Mouse (Mus musculus): ENCODE results near the gene Gm3486. TPM values are rescaled to one million over a fixed set of nuclear protein-coding genes. Genes with fewer than 3 reads are reported as not detected.
"Not testable (repeated sequence)": the region's sequence is repeated elsewhere in the genome, so short reads cannot be mapped to it uniquely, and the experiment has no call there.

The Gm3486 gene
- total RNA-seq (2014; fragmentation: Nextera tagmentation) (not detected in 2 replicates), total RNA-seq (2017) (not detected in 2 replicates), polyA plus RNA-seq (2012) (not detected in 2 replicates)

DNA sequence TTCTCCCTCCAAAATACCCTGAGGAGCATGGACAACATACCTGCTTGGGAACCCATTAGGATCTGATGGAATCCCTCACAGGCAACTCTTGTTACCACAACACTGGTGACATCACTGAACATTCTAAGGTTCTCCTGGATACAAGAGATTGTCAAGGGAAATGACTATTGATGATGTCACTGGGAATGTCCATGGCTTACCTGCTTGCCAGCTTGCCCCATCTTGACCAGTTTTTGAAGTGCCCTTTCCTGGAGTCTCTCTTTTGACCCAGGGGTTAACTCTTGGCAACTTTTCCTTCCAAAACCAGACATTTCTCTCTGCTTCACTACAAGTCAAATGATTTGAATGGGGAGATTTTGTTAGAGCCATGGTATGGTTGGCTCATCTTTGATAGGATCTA, at the start of gene Gm3486:
Gene Gm3486, minus strand, starts transcription at position 101 of the 400 bp plus-strand sequence.
- not testable (repeated sequence) for H3K4me1 ChIP-seq (ENCODE audit: insufficient read depth, low read depth, low read length); H3K4me3 ChIP-seq (ENCODE audit: low read depth, low read length); H3K9me3 ChIP-seq (replicated peaks); H3K36me3 ChIP-seq (replicated peaks); DNase-seq (ENCODE audit: low spot score); H3K27me3 ChIP-seq (ENCODE audit: insufficient read depth, low read length); ATAC-seq (ENCODE audit: extremely low read depth, insufficient number of reproducible peaks, low FRiP score, poor library complexity, severe bottlenecking)

DNA sequence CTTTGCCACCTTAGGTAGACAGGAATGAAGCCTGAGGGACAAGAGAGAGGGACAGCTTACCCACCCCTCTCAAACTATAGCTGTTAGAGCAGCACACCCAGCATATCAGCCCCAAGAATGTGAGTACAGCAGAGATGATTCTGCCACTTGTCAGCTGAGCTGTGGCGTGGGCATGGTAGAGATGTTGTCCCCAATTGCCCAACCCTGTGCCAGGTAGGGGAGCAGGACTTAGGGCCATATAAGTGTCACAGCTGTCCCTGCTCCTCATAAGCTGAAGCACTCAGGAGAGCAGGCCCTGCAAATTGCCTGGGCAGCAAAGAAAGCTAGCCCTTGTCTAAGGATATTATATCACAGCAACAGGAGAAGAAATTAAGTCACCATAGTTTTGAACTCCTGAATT, 35.4 kb upstream of the Gm3486 start:
- DNase-seq (ENCODE audit: low spot score); H3K4me3 ChIP-seq (ENCODE audit: low read depth, low read length); H3K27me3 ChIP-seq (ENCODE audit: insufficient read depth, low read length); H3K4me1 ChIP-seq (ENCODE audit: insufficient read depth, low read depth, low read length); ATAC-seq (ENCODE audit: extremely low read depth, insufficient number of reproducible peaks, low FRiP score, poor library complexity, severe bottlenecking); H3K36me3 ChIP-seq (replicated peaks); H3K9me3 ChIP-seq (replicated peaks): not testable (repeated sequence)

DNA sequence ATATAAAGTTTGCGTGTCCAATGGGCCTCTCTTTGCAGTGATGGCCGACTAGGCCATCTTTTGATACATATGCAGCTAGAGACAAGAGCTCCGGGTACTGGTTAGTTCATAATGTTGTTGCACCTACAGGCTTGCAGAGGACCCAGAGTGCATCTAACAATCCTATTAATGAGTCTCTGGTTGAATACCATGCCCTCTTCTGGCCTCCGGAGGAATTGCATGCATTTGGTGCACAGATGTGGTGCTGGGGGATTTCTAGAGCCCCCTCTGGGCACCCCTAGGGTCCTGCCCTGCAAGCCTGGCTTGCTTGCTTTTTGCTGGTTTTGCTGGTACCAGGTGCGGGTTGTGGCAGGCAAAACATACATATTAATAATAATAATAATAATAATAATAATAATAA, 31.4 kb upstream of the Gm3486 start:
- H3K4me3 ChIP-seq (ENCODE audit: low read depth, low read length); H3K9me3 ChIP-seq (replicated peaks); ATAC-seq (ENCODE audit: extremely low read depth, insufficient number of reproducible peaks, low FRiP score, poor library complexity, severe bottlenecking); H3K36me3 ChIP-seq (replicated peaks); H3K4me1 ChIP-seq (ENCODE audit: insufficient read depth, low read depth, low read length); H3K27me3 ChIP-seq (ENCODE audit: insufficient read depth, low read length); DNase-seq (ENCODE audit: low spot score): not testable (repeated sequence)

DNA sequence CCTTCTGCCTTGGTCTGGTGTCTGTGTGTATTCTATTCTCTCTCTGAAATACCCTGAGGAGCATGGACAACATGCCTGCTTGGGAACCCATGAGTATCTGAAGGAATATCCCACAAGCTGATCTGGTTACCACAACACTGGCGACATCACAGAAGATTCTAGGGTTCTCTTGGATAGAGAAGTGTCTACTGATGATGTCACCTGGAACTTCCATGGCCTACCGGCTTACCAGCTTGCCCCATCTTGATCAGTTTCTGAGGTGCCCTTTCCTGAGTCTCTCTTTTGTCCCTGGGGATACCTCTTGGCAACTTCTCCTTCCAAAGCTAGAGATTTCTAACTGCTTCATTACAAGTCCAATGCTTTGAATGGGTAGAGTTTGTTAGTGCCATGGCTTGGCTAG, 35.9 kb downstream of the Gm3486 start, which contains the start of gene Gm7954:
Gene Gm7954, minus strand, starts transcription at position 101 of the 400 bp plus-strand sequence.
- H3K4me3 ChIP-seq (ENCODE audit: low read depth, low read length); H3K27me3 ChIP-seq (ENCODE audit: insufficient read depth, low read length); H3K9me3 ChIP-seq (replicated peaks); DNase-seq (ENCODE audit: low spot score); H3K36me3 ChIP-seq (replicated peaks); ATAC-seq (ENCODE audit: extremely low read depth, insufficient number of reproducible peaks, low FRiP score, poor library complexity, severe bottlenecking); H3K4me1 ChIP-seq (ENCODE audit: insufficient read depth, low read depth, low read length): not testable (repeated sequence)

Other genes starting within 250 kb of the Gm3486 start
- not detected in 2 replicates for gene Gm2832, start 210.7 kb downstream of the Gm3486 start, total RNA-seq (2014; fragmentation: Nextera tagmentation)
- 0.06 TPM in 1 of 2 replicates, not detected in the other for gene Gm2832, start 210.7 kb downstream of the Gm3486 start, total RNA-seq (2017)
- not detected in 2 replicates for gene Gm2832, start 210.7 kb downstream of the Gm3486 start, polyA plus RNA-seq (2012)
- not detected in 2 replicates for gene Gm5798, start 140.9 kb downstream of the Gm3486 start, total RNA-seq (2014; fragmentation: Nextera tagmentation)
- not detected in 2 replicates for gene Gm5798, start 140.9 kb downstream of the Gm3486 start, total RNA-seq (2017)
- gene Gm5798, start 140.9 kb downstream of the Gm3486 start, polyA plus RNA-seq (2012): not detected in 2 replicates
- gene Gm7945, start 103.1 kb downstream of the Gm3486 start, total RNA-seq (2014; fragmentation: Nextera tagmentation): not detected in 2 replicates
- gene Gm7945, start 103.1 kb downstream of the Gm3486 start, total RNA-seq (2017): 0.22 and 0.46 TPM in 2 replicates
- not detected in 2 replicates for gene Gm7945, start 103.1 kb downstream of the Gm3486 start, polyA plus RNA-seq (2012)
- not detected in 2 replicates for gene Gm6482, start 81.2 kb downstream of the Gm3486 start, total RNA-seq (2014; fragmentation: Nextera tagmentation)
- 0.16 TPM in 1 of 2 replicates, not detected in the other for gene Gm6482, start 81.2 kb downstream of the Gm3486 start, total RNA-seq (2017)
- not detected in 2 replicates for gene Gm6482, start 81.2 kb downstream of the Gm3486 start, polyA plus RNA-seq (2012)
- gene Gm7954, start 36.0 kb downstream of the Gm3486 start, total RNA-seq (2014; fragmentation: Nextera tagmentation): not detected in 2 replicates
- gene Gm7954, start 36.0 kb downstream of the Gm3486 start, total RNA-seq (2017): 0.38 TPM in 1 of 2 replicates, not detected in the other
- not detected in 2 replicates for gene Gm7954, start 36.0 kb downstream of the Gm3486 start, polyA plus RNA-seq (2012)
- gene Gm7970, start 66.1 kb upstream of the Gm3486 start, total RNA-seq (2014; fragmentation: Nextera tagmentation): not detected in 2 replicates
- not detected in 2 replicates for gene Gm7970, start 66.1 kb upstream of the Gm3486 start, total RNA-seq (2017)
- gene Gm7970, start 66.1 kb upstream of the Gm3486 start, polyA plus RNA-seq (2012): not detected in 2 replicates
- 0.58 TPM in 1 of 2 replicates, not detected in the other for gene 1700049E17Rik2, start 83.7 kb upstream of the Gm3486 start, total RNA-seq (2014; fragmentation: Nextera tagmentation)
- gene 1700049E17Rik2, start 83.7 kb upstream of the Gm3486 start, total RNA-seq (2017): 0.22 TPM in 1 of 2 replicates, not detected in the other
- gene 1700049E17Rik2, start 83.7 kb upstream of the Gm3486 start, polyA plus RNA-seq (2012): not detected in 2 replicates
- gene Gm3072, start 135.1 kb upstream of the Gm3486 start, total RNA-seq (2014; fragmentation: Nextera tagmentation): not detected in 2 replicates
- gene Gm3072, start 135.1 kb upstream of the Gm3486 start, total RNA-seq (2017): not detected in 2 replicates
- not detected in 2 replicates for gene Gm3072, start 135.1 kb upstream of the Gm3486 start, polyA plus RNA-seq (2012)
- not detected in 2 replicates for gene Gm3676, start 157.0 kb upstream of the Gm3486 start, total RNA-seq (2014; fragmentation: Nextera tagmentation)
- not detected in 2 replicates for gene Gm3676, start 157.0 kb upstream of the Gm3486 start, total RNA-seq (2017)
- gene Gm3676, start 157.0 kb upstream of the Gm3486 start, polyA plus RNA-seq (2012): not detected in 2 replicates
- gene Gm8068, start 212.4 kb upstream of the Gm3486 start, total RNA-seq (2014; fragmentation: Nextera tagmentation): not detected in 2 replicates
- not detected in 2 replicates for gene Gm8068, start 212.4 kb upstream of the Gm3486 start, total RNA-seq (2017)
- gene Gm8068, start 212.4 kb upstream of the Gm3486 start, polyA plus RNA-seq (2012): not detected in 2 replicates